Mouse (Mus musculus): ENCODE data around the gene Eif3i.

Gene Eif3i

DNA sequence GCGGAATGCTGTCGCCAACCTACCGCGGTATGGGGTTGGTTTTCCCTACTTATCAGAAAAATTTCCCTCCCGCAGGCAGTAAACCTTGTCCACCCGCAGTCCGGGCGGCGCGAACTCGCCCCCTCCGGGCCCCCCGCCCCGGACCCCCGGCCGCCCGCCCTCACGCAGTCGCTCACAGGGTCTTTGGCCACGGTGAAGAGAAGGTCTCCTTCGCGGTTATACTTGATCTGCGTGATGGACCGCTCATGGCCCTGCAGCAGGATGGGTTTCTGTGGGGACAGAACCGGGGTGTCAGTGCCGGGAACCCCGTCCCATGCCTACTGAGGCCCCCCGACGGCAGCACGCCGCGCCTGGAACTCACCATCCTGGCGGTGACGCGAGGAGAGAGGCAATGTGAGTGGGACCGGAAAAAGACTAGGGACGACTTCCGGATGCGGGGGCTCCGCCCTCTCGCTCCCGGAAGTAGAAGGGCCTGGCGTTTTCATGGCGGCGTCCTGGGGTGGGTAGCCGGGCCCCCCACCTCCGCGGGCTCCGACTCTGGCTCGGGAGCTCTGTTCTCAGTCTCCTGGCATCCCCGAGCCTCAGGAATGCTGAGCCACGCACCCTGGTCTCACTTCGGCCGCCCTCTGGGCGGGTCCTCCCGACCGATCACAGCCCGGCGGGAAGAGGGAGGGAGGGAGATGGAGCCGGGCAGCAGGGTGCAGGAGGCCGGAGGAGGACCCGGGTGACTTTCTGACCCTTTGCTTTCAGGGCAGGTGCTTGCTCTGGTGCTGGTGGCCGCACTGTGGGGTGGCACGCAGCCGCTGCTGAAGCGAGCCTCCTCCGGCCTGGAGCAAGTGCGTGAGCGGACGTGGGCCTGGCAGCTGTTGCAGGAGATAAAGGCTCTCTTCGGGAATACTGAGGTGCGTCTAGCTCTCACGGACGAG, at the start of gene Eif3i, which contains the start of gene Tmem234:
Gene Eif3i, minus strand, starts transcription at position 416 of the 926 bp plus-strand sequence.
Gene Tmem234, plus strand, starts transcription at position 436 of the 926 bp plus-strand sequence.
- peak; percentile 75 to 83 for DNase-seq (ENCODE audit: low spot score in 2 of 2)

DNA sequence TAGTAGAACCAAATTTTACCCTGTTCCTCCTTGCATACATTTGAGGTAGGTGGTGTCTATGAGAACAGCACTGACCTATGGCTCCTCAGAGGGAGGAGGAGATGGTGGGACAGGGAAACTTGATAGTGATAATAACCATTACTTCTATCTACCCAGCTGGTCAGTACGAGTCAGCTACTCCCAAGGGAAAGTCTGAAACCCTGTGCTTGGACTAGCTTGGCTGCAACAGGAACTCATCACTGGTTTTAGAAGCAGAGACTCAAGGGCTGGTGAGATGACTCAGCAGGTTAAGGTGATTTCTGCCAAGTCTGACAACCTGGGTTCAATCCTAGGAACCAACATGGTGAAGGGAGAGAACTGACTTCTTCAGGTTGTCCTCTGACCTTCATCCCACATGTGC, 48.2 kb upstream of the Eif3i start:
- DNase-seq (ENCODE audit: low spot score in 2 of 2), result no peak

DNA sequence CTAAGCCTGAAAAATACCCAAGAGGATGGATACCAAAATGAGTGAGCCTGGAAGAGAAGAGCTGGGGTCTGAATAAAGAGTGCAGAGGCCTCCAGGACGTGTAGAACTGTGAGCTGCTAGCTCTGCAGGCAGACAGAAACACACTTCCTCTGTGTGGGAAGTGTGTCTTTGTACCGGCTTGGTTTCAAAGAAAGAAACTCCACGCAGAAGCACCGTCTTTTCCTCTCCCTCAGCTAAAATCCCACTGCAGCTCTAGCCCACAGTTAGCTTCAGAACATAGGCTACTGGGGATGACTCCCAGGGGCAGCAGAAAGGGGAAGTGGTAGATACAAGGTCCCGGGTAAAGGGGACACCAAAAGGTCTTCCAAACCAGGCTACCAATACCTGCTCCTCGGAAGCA, 44.8 kb upstream of the Eif3i start:
- no peak for DNase-seq (ENCODE audit: low spot score in 2 of 2)

DNA sequence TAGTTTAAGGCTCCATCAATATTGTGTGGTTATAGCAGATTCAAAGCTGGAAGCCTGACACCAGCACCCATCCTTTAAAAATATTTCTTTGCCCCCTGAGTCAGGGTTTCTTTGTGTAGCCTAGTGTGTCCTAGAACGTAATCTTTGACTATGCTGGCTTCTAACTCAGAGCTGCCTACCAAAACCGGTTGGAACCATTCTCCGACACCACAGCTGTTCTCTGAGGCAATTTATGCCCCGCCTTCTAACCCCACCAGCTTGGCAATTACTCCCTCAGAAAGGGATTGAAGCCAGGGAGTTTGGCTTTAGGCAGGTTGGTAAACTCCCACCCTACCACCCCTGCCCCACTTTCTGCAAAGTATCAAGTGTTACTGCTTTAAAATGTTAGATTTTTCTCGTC, 41.3 kb upstream of the Eif3i start:
- no peak for DNase-seq (ENCODE audit: low spot score in 2 of 2)

DNA sequence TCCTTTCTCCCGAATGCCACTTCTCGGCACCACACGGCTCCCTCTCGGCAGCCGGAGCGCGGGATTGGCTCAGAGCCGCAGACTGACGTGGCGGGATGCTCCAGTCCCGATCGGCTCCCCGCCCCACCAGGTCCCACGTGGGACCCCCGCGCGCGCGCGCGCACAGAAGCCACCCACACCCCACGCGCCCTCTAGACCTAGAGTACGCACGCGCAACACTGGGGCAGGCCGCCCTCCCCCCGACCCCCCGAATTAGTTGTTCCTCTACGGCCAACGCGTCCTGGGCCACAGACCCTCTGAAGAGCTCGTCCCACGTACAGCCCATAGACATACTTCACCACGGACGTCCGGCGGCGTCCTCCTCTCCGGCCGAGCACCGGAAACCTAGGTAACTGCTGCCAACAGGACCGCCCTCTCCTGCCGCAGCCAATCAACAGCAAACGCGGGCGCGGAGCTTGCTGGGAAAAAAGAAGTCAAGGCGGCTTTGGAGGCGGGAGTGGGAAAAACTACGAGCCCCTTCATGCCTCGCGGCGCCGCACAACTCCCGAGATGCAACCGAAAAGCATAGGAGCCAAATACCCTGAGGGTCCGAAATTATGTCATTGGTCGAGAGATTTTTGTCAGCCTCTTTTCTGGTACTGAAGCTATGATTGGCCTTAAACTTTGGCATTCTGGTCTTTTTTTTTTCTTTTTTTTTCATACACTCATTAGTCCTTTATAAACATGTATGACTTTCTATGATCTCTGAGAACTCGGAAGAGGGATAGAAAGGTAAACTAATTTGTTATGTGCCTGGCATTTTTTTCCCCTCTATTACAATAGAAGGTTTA, 40.4 kb upstream of the Eif3i start, which contains the start of gene Txlna:
Gene Txlna, minus strand, starts transcription at position 428 of the 830 bp plus-strand sequence.
- DNase-seq (ENCODE audit: low spot score in 2 of 2), result peak; percentile 95 to 96

GRCm38 (mm10) chr4:129640101-129640637, 39.7 kb upstream of the Eif3i start:
- no peak for DNase-seq (ENCODE audit: low spot score in 2 of 2)

DNA sequence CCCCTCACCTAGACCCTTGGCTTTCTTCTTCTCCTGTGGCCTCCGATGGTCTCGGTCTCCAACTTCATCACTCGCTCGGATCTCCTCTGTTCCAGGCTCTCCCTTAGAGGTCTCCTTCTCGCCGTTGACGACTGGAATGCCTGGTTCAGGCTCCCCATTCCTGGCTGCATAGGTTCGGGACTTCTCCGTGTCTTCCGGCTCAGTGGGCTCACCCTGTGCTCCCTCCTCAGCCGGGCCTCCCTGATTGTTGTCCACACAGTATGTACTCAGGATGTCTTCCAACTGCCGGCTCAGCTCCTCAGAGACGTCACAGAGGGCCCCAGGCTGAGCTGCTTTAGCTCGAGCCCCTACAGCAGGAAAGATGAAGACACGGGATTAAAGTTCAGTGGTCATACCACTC, 38.8 kb upstream of the Eif3i start:
- DNase-seq (ENCODE audit: low spot score in 2 of 2), result no peak

- no peak for DNase-seq (ENCODE audit: low spot score in 2 of 2)
Observed at GRCm38 (mm10) chr4:129633852-129634251, 33.4 kb upstream of the Eif3i start.

DNA sequence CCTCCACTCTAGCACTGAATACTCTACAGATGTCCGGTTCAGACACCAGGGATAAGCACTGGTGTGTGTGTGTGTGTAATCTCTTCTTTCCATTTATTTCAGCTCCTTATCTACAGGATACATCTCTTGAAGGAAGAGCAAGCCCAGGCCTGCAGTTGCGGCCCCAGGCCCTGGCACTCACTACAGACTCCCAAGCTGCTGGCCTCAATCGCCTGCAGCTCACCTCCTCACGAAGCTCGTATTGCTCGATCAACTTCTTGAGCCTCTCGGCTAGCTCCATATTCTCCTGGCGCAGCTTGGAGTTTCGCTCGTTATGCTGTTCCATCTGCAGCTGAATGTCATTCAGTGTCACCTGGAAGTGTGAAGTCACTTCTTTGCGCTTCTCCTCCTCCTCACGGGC, 31.4 kb upstream of the Eif3i start:
- no peak for DNase-seq (ENCODE audit: low spot score in 2 of 2)

DNA sequence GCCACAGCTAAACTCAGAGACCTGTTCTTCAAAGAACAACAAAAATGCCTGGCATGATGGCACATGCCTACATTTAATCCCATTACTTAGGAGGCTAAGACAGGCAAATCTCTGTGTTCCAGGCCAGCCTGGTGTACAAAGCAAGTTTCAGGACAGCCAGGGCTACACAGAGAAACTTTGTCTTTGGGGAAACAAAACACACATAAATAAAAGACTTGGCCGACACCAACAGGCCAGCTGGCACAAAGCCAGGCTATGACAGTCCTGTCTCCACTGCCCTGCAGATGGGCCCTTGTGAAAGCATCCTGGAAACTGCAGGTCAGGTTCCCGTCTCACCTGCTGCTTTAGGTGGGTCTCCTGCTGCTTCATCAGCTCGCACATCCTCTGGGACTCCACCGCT, 30.5 kb upstream of the Eif3i start:
- no peak for DNase-seq (ENCODE audit: low spot score in 2 of 2)

DNA sequence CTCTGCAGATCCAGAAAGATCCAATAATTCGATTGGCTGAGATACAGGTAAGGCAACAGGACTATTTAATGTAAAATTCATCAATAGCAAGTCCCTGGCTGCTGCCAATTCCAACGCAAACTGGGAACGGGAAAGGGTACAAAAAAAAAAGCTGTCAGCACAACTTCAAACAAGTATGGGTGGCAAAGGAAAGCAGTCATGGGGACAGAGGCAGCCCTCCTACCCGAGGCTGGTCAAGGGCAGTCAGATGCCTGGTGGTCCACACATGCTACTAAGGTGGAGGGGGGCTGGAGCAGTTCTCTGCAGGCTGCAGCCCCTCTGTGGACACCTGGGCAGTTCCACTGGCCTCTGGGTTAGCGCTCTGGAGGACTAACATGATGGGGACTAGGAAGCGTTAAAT, 25.6 kb upstream of the Eif3i start:
- no peak for DNase-seq (ENCODE audit: low spot score in 2 of 2)

DNA sequence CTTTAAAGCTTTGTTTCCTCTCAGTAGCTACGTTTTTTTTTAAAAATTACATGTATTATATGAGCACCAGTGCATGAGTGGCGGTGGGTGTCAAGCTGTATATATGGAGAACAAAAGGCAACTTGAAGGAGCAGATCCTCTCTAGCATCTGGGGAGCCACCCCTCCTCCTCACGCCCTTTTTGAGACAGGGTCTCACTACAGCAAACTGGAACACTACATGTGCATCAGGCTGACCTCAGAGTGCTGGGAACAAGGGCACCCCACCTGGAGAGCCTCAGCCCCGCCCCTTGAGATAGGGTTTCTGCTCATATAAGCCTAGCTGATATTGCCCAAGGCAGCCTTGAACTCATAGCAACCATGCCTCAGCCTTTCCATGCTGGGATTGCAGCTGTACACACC, 25.0 kb upstream of the Eif3i start:
- DNase-seq (ENCODE audit: low spot score in 2 of 2), result no peak

DNA sequence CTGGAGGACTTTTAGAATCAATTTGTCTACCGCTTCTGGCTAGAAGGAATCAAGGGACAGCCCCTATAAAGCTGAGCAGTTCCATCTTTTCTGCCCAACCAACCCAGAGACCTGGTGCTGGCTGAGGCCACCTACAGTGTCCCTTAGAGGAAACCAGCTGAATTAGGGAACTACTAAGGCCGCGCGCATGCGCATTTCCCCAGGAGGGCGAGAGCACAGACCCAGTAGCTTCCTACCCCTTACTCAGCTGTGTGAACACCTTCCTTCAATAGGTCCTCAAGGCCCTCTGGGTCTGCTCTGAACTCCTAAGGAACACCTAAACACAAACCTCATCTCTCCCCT, 24.6 kb upstream of the Eif3i start:
- DNase-seq (ENCODE audit: low spot score in 2 of 2), result peak; percentile 67 to 74

DNA sequence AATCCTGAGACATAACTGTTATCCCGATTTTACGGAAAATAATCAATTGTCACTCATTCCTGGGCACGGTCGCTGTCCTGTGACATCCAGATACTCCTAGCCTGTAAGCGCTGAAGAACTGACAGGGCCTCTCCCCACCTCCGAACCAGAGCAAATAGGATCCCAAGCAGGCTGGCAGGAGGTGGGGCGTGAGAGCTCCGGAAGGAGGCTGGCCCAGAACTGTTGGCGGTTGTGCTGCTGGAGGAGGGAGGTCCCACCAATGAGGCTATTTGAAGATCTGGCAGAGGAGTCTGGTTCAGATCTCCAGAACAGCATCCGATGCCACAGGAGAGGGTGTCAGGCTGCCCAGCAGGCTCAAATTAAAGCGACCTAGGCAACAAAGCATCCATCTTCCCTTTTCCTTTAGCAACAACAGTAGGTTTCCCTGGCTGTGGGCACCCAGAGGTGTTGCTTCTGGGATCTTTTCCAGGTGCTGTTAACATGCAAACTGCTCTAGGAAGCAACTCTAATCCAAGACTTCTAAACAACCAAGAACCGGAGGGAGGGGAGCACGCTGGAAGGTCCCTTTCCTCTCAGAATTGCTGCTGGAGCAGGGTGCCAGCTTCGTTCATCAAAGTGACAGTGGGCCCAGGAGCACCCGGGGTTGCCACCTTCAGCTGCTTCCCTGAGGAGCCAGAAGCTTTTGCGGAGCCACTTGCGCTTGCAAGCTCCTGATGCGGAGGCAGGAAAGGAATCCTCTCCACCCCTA, 24.0 kb upstream of the Eif3i start:
- peak; percentile 85 to 93 for DNase-seq (ENCODE audit: low spot score in 2 of 2)

GRCm38 (mm10) chr4:129623681-129624091, 23.2 kb upstream of the Eif3i start, which contains the start of gene Ccdc28b:
TSS of gene Ccdc28b (minus strand) at chr4:129623947.
- DNase-seq (ENCODE audit: low spot score in 2 of 2), result no peak

DNA sequence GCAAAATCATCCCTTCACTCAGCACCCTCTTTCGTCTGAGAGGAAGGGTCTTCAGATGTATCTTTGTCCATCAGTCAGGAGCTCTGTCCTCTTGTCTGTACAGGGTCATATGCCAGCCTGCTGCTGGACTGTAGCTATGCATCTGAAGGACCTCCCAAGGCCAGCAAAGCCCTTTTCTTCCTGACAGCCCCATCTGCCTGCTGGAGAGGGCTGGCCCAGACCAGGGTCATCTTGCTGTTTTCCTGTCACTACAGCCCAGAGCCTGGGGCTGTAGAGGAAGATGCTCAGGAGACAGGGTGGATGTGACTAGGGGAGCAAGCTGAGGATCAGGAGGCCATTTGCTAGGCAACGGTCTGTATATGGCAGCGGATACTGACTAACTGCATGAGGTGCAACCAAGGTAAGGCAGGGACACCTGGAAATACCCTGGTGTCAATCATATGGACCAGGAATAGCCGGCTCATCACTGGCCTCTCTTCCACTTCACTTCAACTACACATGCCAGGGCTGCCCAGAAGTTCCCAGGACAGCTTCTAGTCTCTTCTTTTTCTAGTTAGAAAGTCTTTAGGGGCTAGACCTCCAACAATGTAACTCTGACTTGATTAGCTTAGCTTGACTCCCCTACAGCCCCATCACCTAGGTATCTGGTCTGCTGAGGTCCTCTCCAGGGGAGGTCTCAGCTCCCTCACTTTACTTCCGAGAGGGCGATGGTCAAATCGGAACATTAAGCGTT, 22.5 kb upstream of the Eif3i start:
- no peak for DNase-seq (ENCODE audit: low spot score in 2 of 2)

DNA sequence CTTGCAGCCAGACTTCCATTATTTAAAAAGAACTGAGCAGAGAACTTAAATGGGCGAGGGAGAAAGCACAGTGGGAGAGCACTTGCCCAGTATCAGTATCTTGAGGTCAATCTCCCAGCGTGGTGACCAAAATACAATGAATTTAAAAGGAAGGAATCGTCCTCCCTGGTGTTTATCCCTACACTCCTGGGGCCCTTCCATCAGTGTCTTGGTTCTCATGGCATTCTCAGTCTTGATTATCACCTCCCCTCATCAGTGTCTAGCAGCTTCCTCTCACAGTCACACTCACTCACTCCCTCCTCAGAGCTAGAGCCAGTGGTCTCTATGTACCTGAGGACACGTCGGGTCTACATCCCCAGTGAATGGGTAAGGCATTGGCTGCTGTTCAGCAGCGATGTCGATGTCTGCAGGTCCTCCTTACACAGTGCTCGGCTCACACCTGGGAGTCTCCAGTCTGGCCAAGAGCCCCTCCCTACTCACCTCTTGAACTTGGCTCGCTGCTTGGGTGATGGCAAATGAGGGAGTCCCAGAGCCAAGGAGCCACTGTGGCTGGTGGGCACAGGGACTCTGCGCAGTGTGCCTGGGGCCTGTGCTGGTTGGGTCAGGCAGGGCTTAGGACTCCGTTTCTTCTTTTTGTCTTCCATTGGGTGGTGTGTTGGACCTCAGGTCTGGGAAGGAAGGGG, 21.8 kb upstream of the Eif3i start:
- no peak for DNase-seq (ENCODE audit: low spot score in 2 of 2)

GRCm38 (mm10) chr4:129621283-129621841, 20.9 kb upstream of the Eif3i start:
- no peak for DNase-seq (ENCODE audit: low spot score in 2 of 2)

GRCm38 (mm10) chr4:129620419-129621282, 20.2 kb upstream of the Eif3i start:
- DNase-seq (ENCODE audit: low spot score in 2 of 2), result no peak

Data from frontal cortex, postnatal 10 days (tissue).